Mouse (Mus musculus): ENCODE measurements around the gene Popdc3.
"Not testable (repeated sequence)": the region's sequence is repeated elsewhere in the genome, so short reads cannot be mapped to it uniquely, and the experiment has no call there.

The Popdc3 gene

GRCm38 (mm10) chr10:45311624-45312023 is 133.7 kb downstream of the Popdc3 start:
- DNase-seq (ENCODE audit: low read depth, low spot score): no peak

GRCm38 (mm10) chr10:45314865-45315264 is 137.0 kb downstream of the Popdc3 start:
- DNase-seq (ENCODE audit: low read depth, low spot score): no peak

GRCm38 (mm10) chr10:45318922-45319321 is 141.0 kb downstream of the Popdc3 start:
- no peak for DNase-seq (ENCODE audit: low read depth, low spot score)

- DNase-seq (ENCODE audit: low read depth, low spot score): no peak
These were observed 142.4 kb downstream of the Popdc3 start for GRCm38 (mm10) chr10:45320296-45320695.

GRCm38 (mm10) chr10:45324159-45324558 is 146.3 kb downstream of the Popdc3 start:
- DNase-seq (ENCODE audit: low read depth, low spot score): no peak

- no peak for DNase-seq (ENCODE audit: low read depth, low spot score)
These were observed 150.5 kb downstream of the Popdc3 start for GRCm38 (mm10) chr10:45328196-45329000.

- no peak for DNase-seq (ENCODE audit: low read depth, low spot score)
These were observed 157.0 kb downstream of the Popdc3 start for GRCm38 (mm10) chr10:45334925-45335324.

- DNase-seq (ENCODE audit: low read depth, low spot score): no peak
These were observed 157.8 kb downstream of the Popdc3 start, which contains the start of gene Bves for GRCm38 (mm10) chr10:45335434-45336422. Gene Bves, plus strand, starts transcription at chr10:45335772.

GRCm38 (mm10) chr10:45339106-45339505 is 161.2 kb downstream of the Popdc3 start:
- no peak for DNase-seq (ENCODE audit: low read depth, low spot score)

GRCm38 (mm10) chr10:45344381-45344780 is 166.5 kb downstream of the Popdc3 start:
- no peak for DNase-seq (ENCODE audit: low read depth, low spot score)

GRCm38 (mm10) chr10:45345217-45345616 is 167.3 kb downstream of the Popdc3 start:
- no peak for DNase-seq (ENCODE audit: low read depth, low spot score)

GRCm38 (mm10) chr10:45348143-45348542 is 170.2 kb downstream of the Popdc3 start:
- DNase-seq (ENCODE audit: low read depth, low spot score): not testable (repeated sequence)

- DNase-seq (ENCODE audit: low read depth, low spot score): no peak
These were observed 178.2 kb downstream of the Popdc3 start for GRCm38 (mm10) chr10:45356091-45356490.

- no peak for DNase-seq (ENCODE audit: low read depth, low spot score)
These were observed 185.5 kb downstream of the Popdc3 start for GRCm38 (mm10) chr10:45363396-45363795.

- DNase-seq (ENCODE audit: low read depth, low spot score): no peak
These were observed 189.2 kb downstream of the Popdc3 start for GRCm38 (mm10) chr10:45366987-45367705.
